Mouse (Mus musculus): ENCODE results near the gene Pcnt. TPM values are rescaled to one million over a fixed set of nuclear protein-coding genes. Genes with fewer than 3 reads are reported as not detected.

Gene Pcnt
- polyA plus RNA-seq, 1 experiment from 2014 or later, result 18.1 TPM

- no peak overlapping the region for H3K9ac ChIP-seq
- peaks cover 55% of the 10 kb centered on the region for H3K36me3 ChIP-seq
- H3K9me3 ChIP-seq (replicated peaks), result no peaks in the 10 kb centered on the region
- H3K27ac ChIP-seq (replicated peaks), result no peak overlapping the region
- no peak for ATAC-seq (ENCODE audit: insufficient number of reproducible peaks, low FRiP score, low TSS enrichment, low read depth)
- H3K4me1 ChIP-seq, result no peaks in the 10 kb centered on the region
- 81% methylated on average over 9 of the region's 9 CpGs for whole genome bisulfite sequencing
- H3K4me2 ChIP-seq (replicated peaks), result no peak overlapping the region
- no peak overlapping the region for H3K4me3 ChIP-seq (replicated peaks)
- no peaks in the 10 kb centered on the region for H3K27me3 ChIP-seq
Measured at GRCm38 (mm10) chr10:76391786-76392185, 50.8 kb downstream of the Pcnt start.

- no peak overlapping the region for H3K27ac ChIP-seq (replicated peaks)
- H3K4me1 ChIP-seq, result no peaks in the 10 kb centered on the region
- no peak overlapping the region for H3K4me2 ChIP-seq (replicated peaks)
- ATAC-seq (ENCODE audit: insufficient number of reproducible peaks, low FRiP score, low TSS enrichment, low read depth), result no peak
- H3K9ac ChIP-seq, result no peak overlapping the region
- no peak overlapping the region for H3K4me3 ChIP-seq (replicated peaks)
- no peaks in the 10 kb centered on the region for H3K27me3 ChIP-seq
- no peaks in the 10 kb centered on the region for H3K9me3 ChIP-seq (replicated peaks)
- peaks cover 57% of the 10 kb centered on the region for H3K36me3 ChIP-seq
- 94% methylated on average over 9 of the region's 9 CpGs for WGBS
Measured at GRCm38 (mm10) chr10:76391166-76391565, 51.4 kb downstream of the Pcnt start.

- Histone ChIP-seq H3K9ac (no peak overlapping the region), H3K4me3 (replicated peaks) (no peak overlapping the region), H3K27me3 (no peaks in the 10 kb centered on the region), H3K36me3 (peaks cover 71% of the 10 kb centered on the region), H3K4me1 (no peaks in the 10 kb centered on the region), H3K27ac (replicated peaks) (no peak overlapping the region), H3K4me2 (replicated peaks) (no peak overlapping the region), H3K9me3 (replicated peaks) (no peaks in the 10 kb centered on the region)
- 91% methylated on average over 18 of the region's 18 CpGs for WGBS
- ATAC-seq (ENCODE audit: insufficient number of reproducible peaks, low FRiP score, low TSS enrichment, low read depth), result no peak
Measured at GRCm38 (mm10) chr10:76374981-76375380, 67.6 kb downstream of the Pcnt start.

GRCm38 (mm10) chr10:76371736-76372135, 70.8 kb downstream of the Pcnt start:
- H3K4me1 ChIP-seq, result no peaks in the 10 kb centered on the region
- H3K27ac ChIP-seq (replicated peaks), result no peak overlapping the region
- H3K4me3 ChIP-seq (replicated peaks), result no peak overlapping the region
- no peak overlapping the region for H3K4me2 ChIP-seq (replicated peaks)
- H3K9ac ChIP-seq, result no peak overlapping the region
- H3K36me3 ChIP-seq, result peaks cover 70% of the 10 kb centered on the region
- no peaks in the 10 kb centered on the region for H3K9me3 ChIP-seq (replicated peaks)
- H3K27me3 ChIP-seq, result no peaks in the 10 kb centered on the region
- WGBS, result 55% methylated on average over 3 of the region's 3 CpGs
- no peak for ATAC-seq (ENCODE audit: insufficient number of reproducible peaks, low FRiP score, low TSS enrichment, low read depth)

- no peaks in the 10 kb centered on the region for H3K4me1 ChIP-seq
- no peak overlapping the region for H3K4me2 ChIP-seq (replicated peaks)
- no peak overlapping the region for H3K9ac ChIP-seq
- no peaks in the 10 kb centered on the region for H3K9me3 ChIP-seq (replicated peaks)
- H3K27me3 ChIP-seq, result no peaks in the 10 kb centered on the region
- peaks cover 63% of the 10 kb centered on the region for H3K36me3 ChIP-seq
- WGBS, result 91% methylated on average over 13 of the region's 13 CpGs
- no peak for ATAC-seq (ENCODE audit: insufficient number of reproducible peaks, low FRiP score, low TSS enrichment, low read depth)
- no peak overlapping the region for H3K27ac ChIP-seq (replicated peaks)
- H3K4me3 ChIP-seq (replicated peaks), result no peak overlapping the region
Measured at GRCm38 (mm10) chr10:76368766-76369165, 73.8 kb downstream of the Pcnt start.

- no peaks in the 10 kb centered on the region for H3K4me1 ChIP-seq
- H3K9ac ChIP-seq, result no peak overlapping the region
- no peaks in the 10 kb centered on the region for H3K27me3 ChIP-seq
- no peak overlapping the region for H3K4me3 ChIP-seq (replicated peaks)
- no peak for ATAC-seq (ENCODE audit: insufficient number of reproducible peaks, low FRiP score, low TSS enrichment, low read depth)
- no peaks in the 10 kb centered on the region for H3K9me3 ChIP-seq (replicated peaks)
- no peak overlapping the region for H3K27ac ChIP-seq (replicated peaks)
- no peak overlapping the region for H3K4me2 ChIP-seq (replicated peaks)
- peaks cover 28% of the 10 kb centered on the region for H3K36me3 ChIP-seq
- 58% methylated on average over 3 of the region's 3 CpGs for WGBS
Measured at GRCm38 (mm10) chr10:76363233-76363632, 79.4 kb downstream of the Pcnt start.

GRCm38 (mm10) chr10:76358468-76358867, 84.1 kb downstream of the Pcnt start:
- Histone ChIP-seq H3K9me3 (replicated peaks) (no peaks in the 10 kb centered on the region), H3K27ac (replicated peaks) (no peak overlapping the region), H3K36me3 (peaks cover 47% of the 10 kb centered on the region), H3K4me2 (replicated peaks) (no peak overlapping the region), H3K4me3 (replicated peaks) (no peak overlapping the region), H3K4me1 (no peaks in the 10 kb centered on the region), H3K27me3 (no peaks in the 10 kb centered on the region), H3K9ac (no peak overlapping the region)
- 72% methylated on average over 5 of the region's 5 CpGs for WGBS
- no peak for ATAC-seq (ENCODE audit: insufficient number of reproducible peaks, low FRiP score, low TSS enrichment, low read depth)

- ATAC-seq (ENCODE audit: insufficient number of reproducible peaks, low FRiP score, low TSS enrichment, low read depth), result no peak
- Histone ChIP-seq H3K27ac (replicated peaks) (no peak overlapping the region), H3K27me3 (no peaks in the 10 kb centered on the region), H3K4me2 (replicated peaks) (no peak overlapping the region), H3K4me3 (replicated peaks) (no peak overlapping the region), H3K9ac (no peak overlapping the region), H3K9me3 (replicated peaks) (no peaks in the 10 kb centered on the region), H3K36me3 (peaks cover 56% of the 10 kb centered on the region), H3K4me1 (no peaks in the 10 kb centered on the region)
- WGBS, result 88% methylated on average over 8 of the region's 8 CpGs
Measured at GRCm38 (mm10) chr10:76357286-76357875, 85.2 kb downstream of the Pcnt start.

GRCm38 (mm10) chr10:76354974-76355373, 87.6 kb downstream of the Pcnt start:
- H3K9ac ChIP-seq, result no peak overlapping the region
- WGBS, result 92% methylated on average over 12 of the region's 12 CpGs
- H3K4me2 ChIP-seq (replicated peaks), result no peak overlapping the region
- ATAC-seq (ENCODE audit: insufficient number of reproducible peaks, low FRiP score, low TSS enrichment, low read depth), result no peak; the same call in 1 of the 2 replicates
- no peaks in the 10 kb centered on the region for H3K4me1 ChIP-seq
- H3K4me3 ChIP-seq (replicated peaks), result no peak overlapping the region
- peaks cover 74% of the 10 kb centered on the region for H3K36me3 ChIP-seq
- no peak overlapping the region for H3K27ac ChIP-seq (replicated peaks)
- no peaks in the 10 kb centered on the region for H3K9me3 ChIP-seq (replicated peaks)
- no peaks in the 10 kb centered on the region for H3K27me3 ChIP-seq

GRCm38 (mm10) chr10:76353986-76354385, 88.6 kb downstream of the Pcnt start:
- no peak for ATAC-seq (ENCODE audit: insufficient number of reproducible peaks, low FRiP score, low TSS enrichment, low read depth)
- H3K36me3 ChIP-seq, result peaks cover 74% of the 10 kb centered on the region
- H3K27ac ChIP-seq (replicated peaks), result no peak overlapping the region
- H3K4me2 ChIP-seq (replicated peaks), result no peak overlapping the region
- no peak overlapping the region for H3K4me3 ChIP-seq (replicated peaks)
- H3K4me1 ChIP-seq, result no peaks in the 10 kb centered on the region
- no peaks in the 10 kb centered on the region for H3K27me3 ChIP-seq
- WGBS, result 96% methylated on average over 12 of the region's 12 CpGs
- no peak overlapping the region for H3K9ac ChIP-seq
- no peaks in the 10 kb centered on the region for H3K9me3 ChIP-seq (replicated peaks)

- H3K27me3 ChIP-seq, result no peaks in the 10 kb centered on the region
- H3K4me3 ChIP-seq (replicated peaks), result no peak overlapping the region
- no peaks in the 10 kb centered on the region for H3K4me1 ChIP-seq
- no peak overlapping the region for H3K4me2 ChIP-seq (replicated peaks)
- H3K9ac ChIP-seq, result no peak overlapping the region
- WGBS, result 76% methylated on average over 7 of the region's 7 CpGs
- no peak overlapping the region for H3K27ac ChIP-seq (replicated peaks)
- peaks cover 62% of the 10 kb centered on the region for H3K36me3 ChIP-seq
- H3K9me3 ChIP-seq (replicated peaks), result no peaks in the 10 kb centered on the region
- ATAC-seq (ENCODE audit: insufficient number of reproducible peaks, low FRiP score, low TSS enrichment, low read depth), result no peak
Measured at GRCm38 (mm10) chr10:76351953-76352352, 90.6 kb downstream of the Pcnt start.

- peak overlapping the region; percentile 89 for H3K4me3 ChIP-seq (replicated peaks)
- ATAC-seq (ENCODE audit: insufficient number of reproducible peaks, low FRiP score, low TSS enrichment, low read depth), result no peak
- H3K4me2 ChIP-seq (replicated peaks), result peak overlapping the region; percentile 75
- H3K9me3 ChIP-seq (replicated peaks), result no peaks in the 10 kb centered on the region
- H3K36me3 ChIP-seq, result peaks cover 13% of the 10 kb centered on the region; the same call in 1 of the 2 replicates
- H3K9ac ChIP-seq, result no peak overlapping the region
- peaks cover 25% of the 10 kb centered on the region for H3K4me1 ChIP-seq
- no peaks in the 10 kb centered on the region for H3K27me3 ChIP-seq
- WGBS, result 9% methylated on average over 4 of the region's 4 CpGs
- H3K27ac ChIP-seq (replicated peaks), result no peak overlapping the region
Measured at GRCm38 (mm10) chr10:76346589-76346988, 96.0 kb downstream of the Pcnt start.
